Mouse (Mus musculus): Measurements from ENCODE around the gene Slc25a12. TPM values are rescaled to one million over a fixed set of nuclear protein-coding genes. Genes with fewer than 3 reads are reported as not detected.

Slc25a12 gene
- total and polyA plus RNA-seq, 2 experiments, result 13.6 to 13.7 TPM

GRCm38 (mm10) chr2:71353306-71354054 lies 14.1 kb downstream of the Slc25a12 start:
- no peak overlapping the region for H3K27ac ChIP-seq (replicated peaks; ENCODE audit: insufficient read depth, low read depth, low read length)
- H3K4me1 ChIP-seq (ENCODE audit: control insufficient read depth, insufficient read depth, low read length), result no peaks in the 10 kb centered on the region
- no peak for TF ChIP-seq CTCF (IDR thresholded peaks at IDR 0.05; ENCODE audit: low read depth, low read length)
- no peak for TF ChIP-seq POLR2A (IDR thresholded peaks at IDR 0.05; ENCODE audit: extremely low read depth, insufficient read depth, low read length)
- H3K36me3 ChIP-seq (ENCODE audit: control insufficient read depth, insufficient read depth, low read length), result no peaks in the 10 kb centered on the region; the same call in 1 of the 2 replicates
- no peaks in the 10 kb centered on the region for H3K27me3 ChIP-seq (ENCODE audit: control insufficient read depth, insufficient read depth, low read length)
- DNase-seq (ENCODE audit: extremely low read depth, low read depth, low spot score), result no peak
- H3K9ac ChIP-seq (ENCODE audit: low read depth, low read length), result no peak overlapping the region
- 65% methylated on average over 10 of the region's 10 CpGs for WGBS
- no peak overlapping the region for H3K4me3 ChIP-seq (ENCODE audit: insufficient read depth, low read depth, low read length)
- peaks cover 6% of the 10 kb centered on the region; the same call in 1 of the 2 replicates for H3K79me2 ChIP-seq (ENCODE audit: control insufficient read depth, insufficient read depth, low read length)

GRCm38 (mm10) chr2:71351727-71351987 lies 15.9 kb downstream of the Slc25a12 start:
- H3K4me3 ChIP-seq (ENCODE audit: insufficient read depth, low read depth, low read length), result no peak overlapping the region
- H3K36me3 ChIP-seq (ENCODE audit: control insufficient read depth, insufficient read depth, low read length), result no peaks in the 10 kb centered on the region
- no peaks in the 10 kb centered on the region for H3K27me3 ChIP-seq (ENCODE audit: control insufficient read depth, insufficient read depth, low read length)
- no peak for DNase-seq (ENCODE audit: extremely low read depth, low read depth, low spot score)
- WGBS, result 54% methylated on average over 3 of the region's 3 CpGs
- no peaks in the 10 kb centered on the region for H3K4me1 ChIP-seq (ENCODE audit: control insufficient read depth, insufficient read depth, low read length)
- no peak overlapping the region for H3K9ac ChIP-seq (ENCODE audit: low read depth, low read length)
- H3K27ac ChIP-seq (replicated peaks; ENCODE audit: insufficient read depth, low read depth, low read length), result no peak overlapping the region
- TF ChIP-seq POLR2A (IDR thresholded peaks at IDR 0.05; ENCODE audit: extremely low read depth, insufficient read depth, low read length), result no peak
- TF ChIP-seq CTCF (IDR thresholded peaks at IDR 0.05; ENCODE audit: low read depth, low read length), result no peak
- peaks cover 2% of the 10 kb centered on the region; the same call in 1 of the 2 replicates for H3K79me2 ChIP-seq (ENCODE audit: control insufficient read depth, insufficient read depth, low read length)

- 85% methylated on average over 11 of the region's 11 CpGs for WGBS
- Histone ChIP-seq H3K79me2 (ENCODE audit: control insufficient read depth, insufficient read depth, low read length) (peaks cover 2% of the 10 kb centered on the region; the same call in 1 of the 2 replicates), H3K4me3 (ENCODE audit: insufficient read depth, low read depth, low read length) (no peak overlapping the region), H3K36me3 (ENCODE audit: control insufficient read depth, insufficient read depth, low read length) (no peaks in the 10 kb centered on the region), H3K27me3 (ENCODE audit: control insufficient read depth, insufficient read depth, low read length) (no peaks in the 10 kb centered on the region), H3K27ac (replicated peaks; ENCODE audit: insufficient read depth, low read depth, low read length) (no peak overlapping the region), H3K9ac (ENCODE audit: low read depth, low read length) (no peak overlapping the region), H3K4me1 (ENCODE audit: control insufficient read depth, insufficient read depth, low read length) (no peaks in the 10 kb centered on the region)
- TF ChIP-seq POLR2A (IDR thresholded peaks at IDR 0.05; ENCODE audit: extremely low read depth, insufficient read depth, low read length) (no peak), CTCF (IDR thresholded peaks at IDR 0.05; ENCODE audit: low read depth, low read length) (no peak)
- no peak for DNase-seq (ENCODE audit: extremely low read depth, low read depth, low spot score)
Measured at GRCm38 (mm10) chr2:71350904-71351726, 16.4 kb downstream of the Slc25a12 start.

- 69% methylated on average over 7 of the region's 7 CpGs for WGBS
- no peak overlapping the region for H3K4me3 ChIP-seq (ENCODE audit: insufficient read depth, low read depth, low read length)
- no peak for DNase-seq (ENCODE audit: extremely low read depth, low read depth, low spot score)
Measured at GRCm38 (mm10) chr2:71350181-71350580, 17.4 kb downstream of the Slc25a12 start.

GRCm38 (mm10) chr2:71349511-71349910 lies 18.0 kb downstream of the Slc25a12 start:
- DNase-seq (ENCODE audit: extremely low read depth, low read depth, low spot score), result no peak
- TF ChIP-seq POLR2A (IDR thresholded peaks at IDR 0.05; ENCODE audit: extremely low read depth, insufficient read depth, low read length), result no peak
- no peak for TF ChIP-seq CTCF (IDR thresholded peaks at IDR 0.05; ENCODE audit: low read depth, low read length)
- 73% methylated on average over 2 of the region's 2 CpGs for WGBS

More at GRCm38 (mm10) chr2:71350181-71350580, 17.4 kb downstream of the Slc25a12 start:
- peaks cover 2% of the 10 kb centered on the region; the same call in 1 of the 2 replicates for H3K79me2 ChIP-seq (ENCODE audit: control insufficient read depth, insufficient read depth, low read length)
- H3K36me3 ChIP-seq (ENCODE audit: control insufficient read depth, insufficient read depth, low read length), result no peaks in the 10 kb centered on the region
- TF ChIP-seq CTCF (IDR thresholded peaks at IDR 0.05; ENCODE audit: low read depth, low read length) (no peak), POLR2A (IDR thresholded peaks at IDR 0.05; ENCODE audit: extremely low read depth, insufficient read depth, low read length) (no peak)
- no peak overlapping the region for H3K9ac ChIP-seq (ENCODE audit: low read depth, low read length)
- H3K27ac ChIP-seq (replicated peaks; ENCODE audit: insufficient read depth, low read depth, low read length), result no peak overlapping the region
- H3K27me3 ChIP-seq (ENCODE audit: control insufficient read depth, insufficient read depth, low read length), result no peaks in the 10 kb centered on the region
- H3K4me1 ChIP-seq (ENCODE audit: control insufficient read depth, insufficient read depth, low read length), result no peaks in the 10 kb centered on the region

More at GRCm38 (mm10) chr2:71349511-71349910, 18.0 kb downstream of the Slc25a12 start:
- Histone ChIP-seq H3K27ac (replicated peaks; ENCODE audit: insufficient read depth, low read depth, low read length) (no peak overlapping the region), H3K36me3 (ENCODE audit: control insufficient read depth, insufficient read depth, low read length) (no peaks in the 10 kb centered on the region), H3K4me3 (ENCODE audit: insufficient read depth, low read depth, low read length) (no peak overlapping the region), H3K27me3 (ENCODE audit: control insufficient read depth, insufficient read depth, low read length) (no peaks in the 10 kb centered on the region), H3K4me1 (ENCODE audit: control insufficient read depth, insufficient read depth, low read length) (no peaks in the 10 kb centered on the region), H3K79me2 (ENCODE audit: control insufficient read depth, insufficient read depth, low read length) (peaks cover 2% of the 10 kb centered on the region; the same call in 1 of the 2 replicates), H3K9ac (ENCODE audit: low read depth, low read length) (no peak overlapping the region)
